Mouse (Mus musculus) right cerebral cortex, adult 18-20 months (tissue): Measurements from ENCODE around the gene Cacna1a.

Experiments
- DNase-seq: peaks from one replicate; pipeline ENCODE4 v3.0.0; 2022; ENCODE audit warnings: mixed read lengths

The Cacna1a gene

DNA sequence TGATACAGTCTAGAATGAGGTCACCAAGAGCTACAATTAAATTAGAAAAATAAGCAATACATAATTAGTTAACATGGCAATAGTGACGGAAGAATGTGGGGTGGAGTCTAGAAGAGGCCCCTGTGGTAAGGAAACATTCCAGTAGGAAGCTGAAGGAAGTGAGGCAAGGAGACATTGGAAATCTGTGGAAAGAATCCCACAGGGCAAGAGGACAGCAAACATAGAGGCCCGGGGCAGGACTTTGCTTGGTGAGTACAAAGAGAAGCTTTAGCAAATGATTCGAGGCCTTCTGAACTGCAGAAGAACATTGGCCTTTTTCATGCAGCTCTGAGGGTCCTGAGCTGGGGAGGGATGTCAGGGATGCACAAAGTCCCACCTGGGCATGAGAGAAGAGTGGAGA lies at the start of gene Cacna1a:
TSS of gene Cacna1a (plus strand) at position 166 of the 400 bp plus-strand sequence.
- DNase-seq = no peak

- DNase-seq = peak; percentile 45
Measured at GRCm38 (mm10) chr8:84338493-84338892, 49.7 kb upstream of the Cacna1a start.

GRCm38 (mm10) chr8:84339320-84339719 lies 48.9 kb upstream of the Cacna1a start:
- no peak for DNase-seq

DNA sequence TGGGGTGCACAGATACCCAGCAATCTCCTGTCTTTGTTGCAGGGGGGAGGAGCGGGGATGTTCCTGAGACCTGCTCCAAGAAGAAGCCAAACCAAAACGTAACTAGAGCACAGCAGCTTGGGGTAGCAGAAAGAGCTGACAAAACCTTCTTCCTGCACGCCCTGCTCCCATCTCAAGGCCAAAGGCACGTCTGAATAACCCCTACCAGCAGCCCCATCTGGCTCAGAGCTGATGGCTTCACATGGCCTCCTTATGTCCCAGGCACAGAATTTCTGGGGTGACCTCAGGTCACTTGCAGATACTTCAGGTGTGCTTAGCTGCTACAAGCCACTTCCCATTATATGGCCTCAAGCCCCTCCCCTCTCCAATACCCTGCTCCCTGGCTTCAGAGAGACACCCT lies 48.4 kb upstream of the Cacna1a start:
- DNase-seq = no peak

GRCm38 (mm10) chr8:84340671-84341070 lies 47.6 kb upstream of the Cacna1a start:
- DNase-seq = no peak

DNA sequence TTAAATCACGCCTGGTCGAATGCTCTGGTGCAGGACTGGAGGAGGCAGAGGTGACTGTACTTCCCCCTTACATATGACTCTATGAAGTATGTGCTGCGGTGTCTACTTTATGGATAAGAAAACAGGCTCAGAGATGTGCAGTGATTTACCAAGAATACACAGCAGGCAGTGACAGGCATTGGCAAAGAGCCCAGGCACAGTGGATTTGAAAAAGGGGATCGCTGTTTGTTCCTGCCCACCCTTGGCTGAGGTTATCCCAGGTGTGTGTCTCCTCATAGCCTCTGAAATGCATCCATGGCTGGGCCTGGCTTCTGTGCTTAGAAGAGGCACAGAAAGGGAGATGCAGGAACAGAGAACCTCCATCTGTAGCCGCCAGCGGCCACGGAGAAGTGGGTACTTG lies 42.7 kb upstream of the Cacna1a start:
- DNase-seq = no peak

DNA sequence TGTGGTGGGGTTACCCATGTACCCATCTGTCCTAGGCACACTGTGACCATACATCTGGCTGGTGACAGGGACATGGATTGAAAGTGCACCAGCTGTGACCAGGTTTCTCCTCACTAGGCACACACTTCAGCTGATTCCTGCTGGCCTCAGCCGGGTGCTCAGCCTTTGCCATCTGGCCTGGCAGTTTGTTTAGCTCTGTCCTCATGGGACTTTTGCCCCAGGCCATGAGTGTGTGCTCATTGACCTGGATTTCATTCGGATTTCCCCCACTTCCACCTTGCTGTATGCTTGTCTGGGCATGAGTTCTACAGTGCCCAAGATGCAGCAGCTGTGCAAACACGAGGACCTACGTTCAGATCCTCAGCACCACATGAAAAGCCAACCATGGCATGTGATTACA lies 41.8 kb upstream of the Cacna1a start:
- no peak for DNase-seq

GRCm38 (mm10) chr8:84349526-84349925 lies 38.7 kb upstream of the Cacna1a start:
- no peak for DNase-seq

DNA sequence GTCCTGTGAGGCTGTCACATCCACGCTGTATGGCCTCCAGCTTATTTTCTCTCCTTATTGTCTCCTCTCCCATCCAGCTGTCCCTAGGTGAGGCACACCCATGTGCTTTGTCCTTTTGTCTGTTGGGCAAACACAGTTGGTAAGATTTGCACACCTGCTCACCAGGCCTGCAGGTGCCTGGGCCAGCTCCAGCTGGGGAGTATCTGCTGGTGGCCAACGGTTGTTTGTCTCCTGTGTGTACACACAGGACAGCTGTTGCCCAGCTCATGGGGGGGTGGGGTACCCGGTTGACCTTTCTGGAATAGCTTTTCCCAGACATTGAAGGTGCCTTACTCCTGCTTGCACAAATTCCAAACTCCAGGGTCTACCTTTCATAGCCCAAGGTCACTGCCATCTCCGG lies 37.3 kb upstream of the Cacna1a start:
- no peak for DNase-seq

DNA sequence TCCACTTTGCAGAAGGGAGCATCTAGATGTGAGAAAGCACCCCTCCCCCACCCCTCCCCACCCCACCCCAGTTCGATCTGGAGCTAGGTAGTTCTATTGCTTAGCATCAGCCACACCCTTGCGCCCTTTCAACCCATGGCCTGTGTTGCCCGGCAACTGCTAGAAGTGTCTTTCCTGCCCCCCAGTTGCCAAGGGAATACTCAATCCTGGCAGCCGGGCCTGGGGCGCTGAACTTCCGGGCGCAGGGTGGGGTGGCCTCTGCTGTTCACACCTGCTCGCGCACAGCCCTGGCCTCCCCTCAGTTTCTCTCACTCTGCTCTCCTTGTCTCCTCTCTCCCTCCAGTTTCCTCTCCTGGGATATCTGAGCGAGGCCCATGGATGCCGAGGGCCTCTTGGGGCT lies 31.8 kb upstream of the Cacna1a start:
- DNase-seq = no peak

DNA sequence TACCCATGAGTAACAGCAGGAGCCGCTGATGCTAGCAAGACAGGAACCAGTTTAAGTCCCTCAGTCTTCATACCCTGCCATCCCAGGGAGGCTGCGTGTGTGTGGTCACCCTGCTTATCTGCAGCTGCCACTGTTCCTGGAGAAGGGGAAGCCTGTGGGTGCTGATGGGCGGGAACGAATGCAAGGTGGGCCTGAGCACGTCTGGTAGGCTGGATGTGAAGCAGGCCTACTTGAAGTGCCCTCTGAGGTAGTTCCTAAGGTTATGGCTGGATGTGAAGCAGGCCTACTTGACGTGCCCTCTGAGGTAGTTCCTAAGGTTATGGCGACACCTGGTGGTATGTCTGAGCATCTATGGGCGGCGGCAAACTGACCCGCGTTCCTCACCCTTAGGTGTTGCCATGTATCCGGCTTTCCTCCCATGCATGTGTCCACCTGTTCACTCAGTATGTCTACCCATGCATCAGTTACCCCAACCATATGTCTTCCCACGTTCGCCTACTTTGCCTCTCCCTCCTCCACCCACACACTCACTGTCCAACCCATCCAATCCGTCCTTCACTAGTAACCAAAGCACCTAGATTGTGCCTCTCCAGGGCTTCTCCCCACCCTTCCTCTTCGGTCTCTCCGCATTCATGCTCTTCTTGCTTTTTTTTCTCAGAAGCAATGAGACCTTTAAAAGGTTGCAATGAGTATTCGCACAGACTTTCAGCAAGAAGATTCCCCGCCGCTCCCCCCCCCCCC lies 30.4 kb upstream of the Cacna1a start:
- DNase-seq = peak; percentile 57

DNA sequence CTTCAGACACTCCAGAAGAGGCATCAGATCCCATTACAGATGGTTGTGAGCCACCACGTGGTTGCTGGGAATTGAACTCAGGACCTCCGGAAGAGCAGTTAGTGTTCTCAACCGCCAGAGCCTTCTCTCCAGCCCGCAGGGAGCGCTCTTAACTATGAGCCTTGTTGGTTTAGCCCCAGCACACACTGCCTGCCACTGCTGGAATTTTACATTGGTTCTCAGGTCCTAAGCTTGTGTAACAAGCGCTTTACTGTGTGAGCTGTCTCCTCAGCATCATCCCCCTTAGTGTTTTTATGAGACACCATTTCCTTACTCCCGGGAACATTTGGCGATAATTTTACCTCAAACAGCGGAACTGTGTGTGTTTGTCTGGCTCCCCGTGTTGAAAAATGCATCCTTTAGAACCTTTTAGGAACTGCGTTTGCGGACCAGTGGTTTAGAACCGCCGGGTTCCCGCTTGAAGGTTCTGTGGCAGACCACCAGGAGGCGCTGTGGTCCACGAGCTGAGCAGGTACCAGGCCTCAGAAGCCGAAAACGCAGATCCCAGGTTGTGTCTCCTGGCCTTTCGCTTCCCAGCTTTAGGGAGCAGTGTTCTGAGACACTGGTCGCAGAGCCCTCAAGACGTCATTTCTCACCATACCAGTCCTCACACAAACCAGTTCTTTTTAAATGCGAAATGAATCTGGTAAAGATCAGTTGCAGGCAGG lies 24.7 kb upstream of the Cacna1a start:
- DNase-seq = peak; percentile 79

DNA sequence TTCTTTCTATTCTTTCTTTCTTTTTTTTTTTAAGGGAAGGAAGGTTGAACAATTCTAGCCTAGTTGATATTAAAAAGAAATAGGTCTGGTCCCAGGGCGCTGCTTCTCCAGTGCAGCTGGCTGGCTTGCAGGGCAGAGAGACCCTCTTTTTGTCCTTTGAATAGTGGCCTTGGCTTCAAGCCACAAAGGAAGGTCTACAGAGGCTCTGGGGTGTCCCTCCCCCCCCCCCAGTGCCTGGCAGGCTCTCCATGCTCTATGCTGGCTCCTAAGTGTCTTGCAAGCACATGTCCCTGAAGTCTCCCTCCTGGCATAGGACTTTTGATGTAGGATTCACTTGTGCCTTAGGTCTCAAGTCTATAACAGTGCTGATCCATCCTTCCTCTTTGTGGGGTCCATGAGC lies 23.0 kb upstream of the Cacna1a start:
- no peak for DNase-seq

DNA sequence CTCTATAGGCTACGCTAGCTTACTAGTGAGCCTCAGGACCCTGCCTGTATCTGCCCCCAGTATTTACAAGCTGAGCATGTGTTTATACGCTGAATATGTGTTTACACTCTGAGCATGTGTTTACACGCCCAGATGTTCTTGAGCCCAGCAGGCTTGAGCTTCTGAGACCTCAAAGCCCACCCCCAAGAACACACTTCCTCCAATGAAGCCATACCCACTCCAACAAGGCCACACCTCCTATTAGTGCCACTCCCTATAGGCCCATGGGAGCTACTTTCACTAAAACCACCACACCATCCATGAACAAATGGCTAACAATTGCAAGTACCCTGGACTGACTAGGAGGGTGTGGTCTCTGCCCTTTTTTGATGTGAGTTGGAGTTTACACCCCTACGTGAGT lies 17.3 kb upstream of the Cacna1a start:
- no peak for DNase-seq

DNA sequence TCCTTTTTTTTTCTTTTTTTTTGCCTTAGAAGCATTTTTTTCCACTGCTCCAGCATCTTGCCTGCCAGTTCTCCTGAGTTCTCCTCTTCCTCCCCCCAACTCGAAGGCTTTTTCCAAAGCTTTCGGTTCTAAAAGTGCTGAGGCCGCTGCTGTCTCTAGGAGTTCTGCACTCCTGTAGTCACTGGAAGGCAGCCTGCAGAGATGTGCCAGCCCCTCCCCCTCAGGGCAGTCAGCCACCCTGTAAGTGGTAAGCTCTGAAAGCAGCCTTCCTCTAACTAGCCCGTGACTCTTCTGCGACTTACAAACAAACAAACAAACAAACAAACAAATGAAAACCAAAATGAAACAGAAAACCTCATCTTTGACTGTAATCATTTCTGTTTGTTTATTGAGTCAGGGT lies 13.2 kb upstream of the Cacna1a start:
- peak; percentile 44 for DNase-seq

DNA sequence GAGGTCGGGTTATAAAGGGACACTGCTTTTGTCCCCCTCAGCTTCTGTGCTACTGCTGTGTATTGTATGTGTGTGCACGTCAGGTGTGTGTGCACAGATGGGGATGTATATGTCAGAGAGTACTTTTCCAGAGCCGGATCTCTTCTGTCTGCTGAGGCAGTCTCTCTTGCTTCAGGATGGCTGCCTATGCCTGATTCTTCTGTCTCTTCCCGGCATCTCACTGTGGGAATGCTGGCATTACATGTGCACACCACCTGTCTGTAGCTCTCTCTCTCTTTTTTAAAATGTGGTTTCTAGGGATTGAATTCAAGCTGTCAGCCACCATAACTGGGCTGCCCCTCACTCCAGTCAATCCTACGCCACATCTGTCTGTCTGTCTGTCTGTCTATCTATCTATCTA lies 12.4 kb upstream of the Cacna1a start:
- DNase-seq = no peak

DNA sequence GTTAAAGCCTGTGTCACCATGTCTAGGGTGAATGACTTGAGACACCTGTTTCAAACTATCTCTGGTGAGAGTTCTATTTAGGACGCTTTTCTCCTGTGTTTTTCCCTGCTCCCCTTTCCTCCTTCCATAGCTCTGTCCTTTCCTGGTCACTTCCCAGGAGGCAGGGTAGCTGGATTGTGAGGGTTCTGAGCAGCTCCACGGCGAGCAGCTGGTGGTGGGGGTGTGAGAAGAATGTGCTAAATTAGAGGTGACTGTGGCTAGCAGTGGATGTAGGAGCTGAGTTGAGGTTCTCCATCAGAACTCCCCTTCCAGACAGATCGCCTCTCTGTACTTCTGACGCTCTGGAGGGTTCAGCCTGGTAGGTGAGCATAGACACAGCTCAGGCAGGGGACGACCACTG lies 11.7 kb upstream of the Cacna1a start:
- peak; percentile 29 for DNase-seq

DNA sequence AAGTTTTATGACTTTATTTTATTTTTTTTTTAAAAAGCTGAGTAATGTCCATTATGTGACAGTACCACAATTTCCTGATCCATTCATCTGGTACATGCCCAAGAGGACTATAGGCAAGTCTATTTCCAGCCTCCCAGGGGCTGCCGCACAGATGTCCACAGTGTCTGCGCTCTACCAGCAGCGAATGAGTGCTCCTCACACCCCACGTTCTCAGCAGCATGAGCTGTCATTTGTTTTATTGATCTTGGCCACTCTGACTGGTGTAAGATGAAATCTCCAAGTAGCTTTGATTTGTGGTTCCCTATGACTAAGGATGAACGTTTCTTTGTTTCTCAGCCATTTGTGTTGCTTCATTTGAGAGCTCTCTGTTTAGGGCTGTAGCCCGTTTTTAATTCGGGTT lies 6.6 kb upstream of the Cacna1a start:
- DNase-seq = no peak

- DNase-seq = no peak
Measured at GRCm38 (mm10) chr8:84388773-84389172, 533 bp downstream of the Cacna1a start.

- no peak for DNase-seq
Measured at GRCm38 (mm10) chr8:84389173-84389572, 933 bp downstream of the Cacna1a start.

GRCm38 (mm10) chr8:84391611-84392010 lies 3.4 kb downstream of the Cacna1a start:
- no peak for DNase-seq

DNA sequence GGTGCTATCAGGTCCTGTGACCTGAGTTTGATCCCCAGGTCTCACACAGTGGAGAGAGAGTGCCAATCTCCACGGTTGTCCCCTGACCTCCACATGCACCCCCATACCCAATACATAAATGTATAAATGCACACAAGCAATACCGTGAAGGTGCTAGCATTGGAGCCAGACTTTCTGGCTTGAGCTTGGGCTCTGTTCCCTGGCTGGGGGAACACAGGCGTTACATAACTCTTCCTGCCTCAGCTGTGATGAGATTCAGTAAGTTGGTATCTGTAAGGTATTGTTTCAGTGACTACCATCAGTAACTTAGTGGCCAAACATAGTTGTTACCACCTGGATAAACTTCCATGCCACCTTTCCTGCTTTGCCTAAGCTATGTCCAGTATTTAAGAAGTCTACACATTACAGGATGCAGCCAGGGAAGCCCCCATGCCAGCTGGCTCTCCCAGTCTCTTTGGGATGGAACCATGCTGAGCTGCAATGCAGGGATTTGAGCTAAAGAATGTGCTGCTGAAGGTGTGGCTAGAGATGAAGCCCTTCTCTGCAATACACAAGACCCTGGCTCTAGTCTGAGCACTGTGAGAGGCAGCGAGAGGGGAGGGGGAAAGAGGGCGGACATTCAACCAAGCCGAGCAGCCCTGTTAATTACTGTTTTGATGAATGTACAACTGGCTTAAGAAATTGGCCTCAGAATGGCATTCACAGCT lies 7.7 kb downstream of the Cacna1a start:
- no peak for DNase-seq

DNA sequence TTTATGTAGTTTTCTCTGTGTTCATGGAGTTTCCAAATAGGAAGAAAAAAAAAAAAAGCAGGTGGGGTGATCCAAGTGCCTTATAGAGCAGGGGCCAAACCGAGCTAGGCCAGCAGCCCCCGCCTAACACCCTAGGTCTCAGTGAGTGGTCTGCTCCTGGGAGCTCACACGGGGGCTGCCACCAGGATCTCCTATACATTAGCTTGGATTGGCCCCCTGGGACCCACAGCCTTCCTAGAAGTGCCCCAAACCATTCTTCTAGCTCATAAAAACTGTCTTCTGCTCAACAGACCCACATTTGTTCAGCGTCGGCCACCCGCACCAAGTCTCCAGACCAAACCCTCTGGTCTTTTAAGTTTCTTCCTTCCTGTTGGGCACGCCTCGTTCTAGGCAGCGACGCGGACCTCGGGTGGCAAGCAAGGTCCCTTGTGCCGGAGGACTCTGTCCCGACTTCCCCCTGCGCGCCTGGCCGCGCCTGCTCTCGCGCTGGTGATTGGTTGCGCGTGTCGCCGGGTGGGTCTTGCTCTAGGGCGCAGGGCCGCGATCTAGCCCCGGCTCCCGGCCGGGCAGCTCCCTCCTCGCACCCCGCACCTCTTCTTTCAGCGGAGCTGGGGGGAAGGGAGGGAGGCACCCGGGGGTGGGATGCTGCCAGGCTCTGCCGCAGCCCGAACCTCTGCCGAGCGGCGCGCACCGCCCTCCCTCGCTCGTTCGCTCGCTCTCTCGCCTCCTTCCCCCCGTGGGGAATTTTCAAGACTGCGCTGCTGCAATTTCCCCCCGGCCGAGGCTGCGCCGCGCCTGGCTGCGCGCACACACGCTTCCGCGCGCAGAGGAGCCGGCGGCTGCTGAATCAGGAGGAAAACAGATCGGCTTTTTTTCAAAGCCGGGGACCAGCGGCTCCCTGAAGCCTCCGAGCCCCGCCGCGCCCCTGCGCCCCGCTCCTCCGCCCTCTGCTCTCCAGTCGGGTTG lies 25.9 kb downstream of the Cacna1a start:
- peak; percentile 78 for DNase-seq
